Mouse (Mus musculus) ES-Bruce4 (cell line): Measurements from ENCODE around the gene Eva1c.

Experiments
- CTCF ChIP-seq: IDR thresholded peaks from one replicate; pipeline ENCODE4 v1.8.1; 2011; ENCODE audit warnings: low read depth, low read length
- POLR2A ChIP-seq: IDR thresholded peaks from one replicate; pipeline ENCODE4 v1.8.1; 2011; ENCODE audit warnings: low read length; ENCODE audit not compliant: insufficient read depth

DNA sequence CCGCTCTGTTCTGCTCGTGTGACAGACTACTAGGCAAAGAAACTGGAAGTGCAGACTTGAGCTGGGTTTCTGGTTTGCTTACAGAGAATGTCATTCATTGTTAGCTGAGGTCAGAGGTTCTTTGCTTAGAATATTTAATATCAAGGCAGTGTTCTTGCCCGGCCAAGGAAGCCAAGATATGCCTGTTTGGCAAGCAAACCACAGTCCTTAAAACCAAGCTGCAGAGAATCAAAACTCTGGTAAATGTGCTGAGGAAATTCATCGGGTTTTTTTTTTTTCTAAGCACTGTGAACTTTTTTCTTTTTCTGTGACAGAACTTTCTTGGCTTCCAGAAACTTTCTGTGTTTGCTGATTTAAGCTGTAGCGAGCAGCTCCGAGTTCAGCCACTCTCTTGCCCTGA is 6.0 kb downstream of the Eva1c start:
- TF ChIP-seq CTCF (no peak), POLR2A (no peak)
